Mouse (Mus musculus) embryonic stem cell, embryonic (primary cell): ENCODE data around the gene Hdac7.

Source experiments
- CTCF ChIA-PET, 4 experiments: fragments of 300-600 bp in 2 of 4; fragments of 350-600 bp in 2 of 4; sonication (Branson Sonifier 250); formaldehyde crosslinking; loops; one replicate each; lab custom pipeline; 2022; ENCODE audit warnings: inconsistent platforms in 2 of 4; lab: Charles Lee
- POLR2A ChIA-PET, 4 experiments: fragments of 300-600 bp in 2 of 4; fragments of 350-600 bp in 2 of 4; sonication (Branson Sonifier 250); formaldehyde crosslinking; loops; one replicate each; lab custom pipeline; 2022; ENCODE audit warnings: antibody characterized with exemption in 4 of 4, inconsistent platforms in 1 of 4; lab: Charles Lee

Hdac7 gene

DNA sequence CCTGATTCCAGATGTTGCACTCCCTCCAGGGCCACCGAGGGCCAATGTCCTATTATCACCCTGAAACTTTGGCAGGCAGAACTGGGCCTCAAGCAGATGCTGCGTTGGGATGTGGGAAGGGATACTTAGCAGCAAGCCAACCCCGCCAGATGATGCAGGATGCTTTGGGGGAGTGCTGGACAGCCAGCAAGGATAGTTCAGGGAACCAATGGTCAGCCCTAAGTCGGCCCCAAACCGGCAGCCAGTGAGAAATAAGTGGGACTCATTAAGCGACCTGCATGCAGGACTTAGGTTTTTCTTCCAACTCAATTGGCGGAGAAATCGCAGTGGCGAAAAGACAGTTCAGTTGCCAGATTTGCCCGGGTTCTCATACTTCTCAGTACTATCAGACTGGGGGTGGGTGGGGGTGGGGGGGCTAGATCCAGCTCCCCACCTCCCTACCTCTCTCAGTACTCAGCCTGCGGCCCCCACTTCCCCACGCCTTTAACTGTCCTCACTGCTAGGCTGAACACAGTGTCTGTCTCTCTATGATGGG is 14.0 kb downstream of the Hdac7 start:
- POLR2A ChIA-PET: interaction anchor here in 3 of 4 experiments (0.6 to 1.5 kb wide), 6 partner anchors 14 to 337 kb away, joined by 3 to 5 read pairs (median 3); partner anchors contain the start of gene Ccdc184 (in 1 of the 3)

GRCm38 (mm10) chr15:97829432-97829831 is 14.9 kb downstream of the Hdac7 start:
- CTCF ChIA-PET: interaction anchor here (0.5 to 2.8 kb wide), 22 partner anchors 10 to 285 kb away, joined by 3 to 35 read pairs (median 4); partner anchors contain the start of gene Tmem106c (in 1 of the 4)
- POLR2A ChIA-PET: interaction anchor here (0.6 to 1.7 kb wide), 17 partner anchors 9 to 316 kb away, joined by 3 to 14 read pairs (median 3); no protein-coding TSS in a partner anchor

More for the DNA sequence above, 14.0 kb downstream of the Hdac7 start:
- CTCF ChIA-PET: interaction anchor here in 2 of 4 experiments (0.5 to 2.8 kb wide), 5 partner anchors 12 to 1199 kb away, joined by 3 to 35 read pairs (median 4); no protein-coding TSS in a partner anchor

DNA sequence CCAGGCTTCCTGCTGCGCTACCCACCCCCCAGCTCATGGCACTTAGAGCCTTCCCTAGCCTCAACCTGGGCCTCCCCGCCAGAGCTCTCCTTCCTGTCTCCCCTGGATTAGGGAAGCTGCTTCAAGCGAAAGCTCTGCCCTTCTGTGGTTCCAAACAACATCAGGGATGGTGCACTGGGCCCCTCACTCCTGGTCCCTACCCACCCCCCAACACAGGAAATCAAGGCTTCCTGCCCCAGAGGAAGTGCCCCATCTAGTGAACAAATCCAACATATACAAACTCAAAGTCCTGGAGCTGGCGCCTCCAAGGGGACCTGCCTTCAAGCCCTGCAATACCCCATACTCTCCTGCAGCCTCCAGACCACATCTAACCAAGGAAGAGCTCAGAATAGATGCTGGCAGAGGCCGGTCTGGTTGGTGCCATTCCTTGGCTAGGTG is 15.4 kb downstream of the Hdac7 start:
- CTCF ChIA-PET: interaction anchor here (0.5 to 2.8 kb wide), 24 partner anchors 9 to 284 kb away, joined by 3 to 35 read pairs (median 4); partner anchors contain the start of gene Tmem106c (in 1 of the 4)
- POLR2A ChIA-PET: interaction anchor here (0.7 to 1.7 kb wide), 15 partner anchors 9 to 317 kb away, joined by 3 to 14 read pairs (median 3); no protein-coding TSS in a partner anchor

GRCm38 (mm10) chr15:97828221-97828842 is 16.0 kb downstream of the Hdac7 start:
- ChIA-PET CTCF (interaction anchor here (0.6 to 2.8 kb wide), 13 partner anchors 9 to 159 kb away, joined by 3 to 35 read pairs (median 4); no protein-coding TSS in a partner anchor), POLR2A (interaction anchor here (0.9 to 1.7 kb wide), 8 partner anchors 10 to 317 kb away, joined by 3 to 14 read pairs (median 4); no protein-coding TSS in a partner anchor)

DNA sequence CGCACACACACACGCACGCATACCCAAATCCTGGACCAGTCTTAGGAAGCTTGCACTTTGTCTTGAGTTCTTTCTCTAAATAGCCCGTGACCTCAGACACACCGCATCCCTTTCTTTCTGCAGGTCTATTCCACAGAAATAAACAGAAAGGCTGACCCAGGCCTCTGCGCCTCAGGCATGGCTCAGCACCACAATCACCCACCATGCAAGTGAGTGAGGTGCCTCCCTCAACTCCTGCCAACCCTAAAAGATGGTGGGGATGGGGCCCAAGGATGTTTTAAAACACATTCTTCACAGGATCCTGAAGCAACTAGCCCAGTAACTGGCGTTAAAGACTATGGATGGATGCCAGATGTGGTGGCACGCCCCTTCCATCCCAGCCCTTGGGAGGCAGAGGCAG is 16.9 kb downstream of the Hdac7 start:
- CTCF ChIA-PET: interaction anchor here in 1 of 4 experiments (1.6 kb wide), 1 partner anchor 11 kb away, joined by 7 read pairs; no protein-coding TSS in a partner anchor
- POLR2A ChIA-PET: interaction anchor here in 1 of 4 experiments (0.6 kb wide), 1 partner anchor 480 kb away, joined by 4 read pairs; no protein-coding TSS in a partner anchor

GRCm38 (mm10) chr15:97826588-97827261 is 17.6 kb downstream of the Hdac7 start:
- ChIA-PET POLR2A (interaction anchor here in 3 of 4 experiments (0.6 to 1.6 kb wide), 4 partner anchors 8 to 479 kb away, joined by 3 to 4 read pairs (median 4); partner anchors contain the start of gene Senp1 (in 1 of the 3)), CTCF (interaction anchor here in 2 of 4 experiments (0.7 to 1.6 kb wide), 2 partner anchors 11 to 19 kb away, joined by 3 to 7 read pairs; no protein-coding TSS in a partner anchor)

DNA sequence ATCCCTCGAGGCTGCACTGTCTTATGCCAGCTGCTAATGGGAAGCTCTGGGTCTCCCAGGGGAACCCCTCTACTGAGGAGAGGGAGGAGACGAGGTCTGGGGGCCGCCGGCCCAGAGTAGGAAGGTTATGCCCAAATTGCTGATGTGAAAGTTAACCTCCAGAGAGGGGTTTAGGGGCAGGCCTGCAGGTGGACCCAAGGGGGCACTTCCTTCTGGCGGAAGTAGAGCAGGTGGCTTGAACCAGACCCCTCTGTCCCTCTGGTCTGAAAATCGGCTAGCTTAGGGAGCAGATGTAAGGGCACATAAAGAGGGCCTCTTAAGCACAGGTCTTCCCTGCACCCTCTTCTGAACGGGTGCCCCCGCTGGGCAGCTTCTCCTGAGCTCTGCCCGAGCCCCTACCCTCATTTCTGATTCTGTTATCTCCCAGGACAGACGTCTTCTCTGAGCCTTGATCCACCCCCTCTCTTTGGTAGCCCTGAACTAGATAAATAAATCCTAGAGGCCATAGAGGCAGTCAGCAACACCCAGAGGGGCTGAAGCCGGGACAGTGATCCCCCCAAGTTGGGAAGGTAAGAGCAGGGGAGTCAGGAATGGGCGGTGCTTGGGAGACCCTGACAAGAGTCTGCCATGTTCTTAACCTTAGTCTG is 18.2 kb downstream of the Hdac7 start:
- ChIA-PET POLR2A (interaction anchor here in 2 of 4 experiments (0.8 to 1.6 kb wide), 3 partner anchors 9 to 268 kb away, joined by 3 to 4 read pairs (median 3); partner anchors contain the start of gene Senp1 (in 1 of the 2)), CTCF (interaction anchor here (0.5 to 2.1 kb wide), 12 partner anchors 10 to 281 kb away, joined by 3 to 19 read pairs (median 6); partner anchors contain the start of gene Hdac7 (in 1 of the 4))

DNA sequence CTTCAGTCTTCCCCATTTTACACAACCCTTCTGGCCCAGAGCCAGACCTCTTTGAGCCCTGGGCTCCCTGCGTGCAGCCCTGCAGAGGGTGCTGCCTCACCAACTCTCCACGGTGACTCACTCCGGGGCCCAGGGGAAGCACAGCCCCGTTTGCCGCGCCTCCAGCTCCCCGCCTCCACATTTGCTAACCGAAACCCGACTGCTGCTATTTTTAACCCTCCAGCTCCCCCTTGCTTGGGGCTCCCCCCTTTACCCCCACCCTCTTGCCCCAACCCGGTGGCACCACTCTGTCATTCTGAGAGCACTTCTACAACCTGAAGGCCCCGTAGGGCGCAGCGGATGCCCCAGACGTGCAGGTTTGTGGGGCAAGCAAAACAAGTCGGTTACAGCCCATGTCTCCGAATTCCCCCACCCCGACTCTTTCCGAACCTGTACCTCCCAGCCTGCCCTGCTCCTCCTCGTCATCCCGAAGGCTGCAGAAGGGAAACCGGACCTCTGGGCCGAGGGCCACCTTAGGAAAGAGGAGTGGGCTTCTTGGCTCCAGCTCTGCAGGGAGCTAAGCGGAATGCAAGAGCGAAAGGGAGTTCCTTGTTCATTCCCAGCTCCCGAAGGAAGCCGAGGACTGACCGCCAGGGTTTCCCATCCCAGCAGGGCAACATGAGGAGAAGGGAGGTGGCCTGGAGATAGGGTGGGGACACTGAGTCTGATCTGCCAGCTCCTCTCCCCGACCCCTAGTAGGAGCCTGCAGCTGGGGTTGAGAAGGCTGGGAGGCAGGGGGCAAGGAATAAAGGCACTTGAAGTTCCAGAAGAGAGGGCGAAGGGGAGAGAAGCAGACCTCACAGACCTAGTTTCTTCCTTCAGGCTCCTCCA is 19.0 kb downstream of the Hdac7 start:
- CTCF ChIA-PET: interaction anchor here (0.5 to 2.1 kb wide), 11 partner anchors 9 to 280 kb away, joined by 3 to 19 read pairs (median 5); partner anchors contain the start of gene Hdac7 (in 1 of the 4)
- POLR2A ChIA-PET: interaction anchor here in 2 of 4 experiments (0.9 to 1.6 kb wide), 3 partner anchors 9 to 268 kb away, joined by 3 read pairs; partner anchors contain the start of gene Senp1 (in 1 of the 2)

- POLR2A ChIA-PET: no interaction called here
- CTCF ChIA-PET: interaction anchor here in 3 of 4 experiments (1.2 to 2.1 kb wide), 4 partner anchors 8 to 26 kb away, joined by 4 to 17 read pairs (median 6); no protein-coding TSS in a partner anchor
These were observed 20.3 kb downstream of the Hdac7 start for GRCm38 (mm10) chr15:97824042-97824441.

DNA sequence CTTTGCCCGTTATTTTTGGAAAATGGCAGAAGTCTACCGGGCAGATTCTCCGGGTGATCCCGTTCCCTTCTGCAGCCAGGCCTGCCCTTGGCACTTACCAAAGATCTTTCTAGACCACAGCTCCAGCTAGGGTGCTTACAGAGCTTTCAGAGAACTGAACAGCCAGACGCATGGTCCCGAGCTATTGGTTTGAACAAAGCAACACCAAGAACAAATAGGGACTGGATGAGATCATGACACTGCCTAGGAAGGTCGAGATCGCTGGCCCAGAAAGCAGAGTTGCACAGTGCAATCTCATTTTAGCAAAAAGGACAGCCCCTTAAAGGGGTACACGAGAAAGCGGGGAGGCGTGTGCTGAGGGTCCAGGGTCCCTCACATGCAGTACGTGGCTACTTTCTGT is 20.8 kb downstream of the Hdac7 start:
- CTCF ChIA-PET: interaction anchor here in 1 of 4 experiments (1.2 kb wide), 1 partner anchor 27 kb away, joined by 6 read pairs; no protein-coding TSS in a partner anchor

GRCm38 (mm10) chr15:97822545-97823228 is 21.6 kb downstream of the Hdac7 start:
- POLR2A ChIA-PET: interaction anchor here in 2 of 4 experiments (1.0 to 1.1 kb wide), 2 partner anchors 12 to 18 kb away, joined by 3 read pairs; no protein-coding TSS in a partner anchor
- CTCF ChIA-PET: interaction anchor here in 1 of 4 experiments (1.2 kb wide), 1 partner anchor 28 kb away, joined by 6 read pairs; no protein-coding TSS in a partner anchor

More for the DNA sequence above, 20.8 kb downstream of the Hdac7 start:
- POLR2A ChIA-PET: no interaction called here

DNA sequence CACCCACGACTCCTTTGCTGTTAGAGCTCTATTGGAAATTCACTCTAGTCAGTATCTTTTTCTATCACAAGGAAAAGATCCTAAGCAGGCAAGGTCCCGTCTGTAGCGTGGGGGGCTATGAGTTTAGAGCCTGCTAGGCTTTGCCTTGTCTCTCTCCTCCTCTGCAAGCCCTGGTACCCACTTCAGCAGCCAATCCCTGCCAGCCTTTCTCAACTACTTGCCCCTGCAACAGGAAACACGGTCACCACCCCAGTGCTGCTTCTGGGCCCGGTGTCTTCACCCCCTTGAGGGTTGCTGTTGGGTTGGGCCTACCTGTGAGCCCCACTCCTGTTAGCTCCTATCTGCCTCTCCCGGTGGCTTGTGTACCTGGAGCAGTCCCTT is 22.3 kb downstream of the Hdac7 start:
- ChIA-PET CTCF (interaction anchor here in 2 of 4 experiments (1.0 to 1.4 kb wide), 3 partner anchors 28 kb away, joined by 3 to 5 read pairs (median 4); no protein-coding TSS in a partner anchor), POLR2A (interaction anchor here in 2 of 4 experiments (1.0 to 1.2 kb wide), 3 partner anchors 13 to 27 kb away, joined by 3 to 4 read pairs (median 3); no protein-coding TSS in a partner anchor)

GRCm38 (mm10) chr15:97821321-97821982 is 22.9 kb downstream of the Hdac7 start:
- ChIA-PET CTCF (interaction anchor here in 3 of 4 experiments (0.5 to 1.4 kb wide), 7 partner anchors 14 to 59 kb away, joined by 3 to 5 read pairs (median 4); no protein-coding TSS in a partner anchor), POLR2A (interaction anchor here in 3 of 4 experiments (0.6 to 1.3 kb wide), 7 partner anchors 8 to 26 kb away, joined by 3 to 7 read pairs (median 3); no protein-coding TSS in a partner anchor)

DNA sequence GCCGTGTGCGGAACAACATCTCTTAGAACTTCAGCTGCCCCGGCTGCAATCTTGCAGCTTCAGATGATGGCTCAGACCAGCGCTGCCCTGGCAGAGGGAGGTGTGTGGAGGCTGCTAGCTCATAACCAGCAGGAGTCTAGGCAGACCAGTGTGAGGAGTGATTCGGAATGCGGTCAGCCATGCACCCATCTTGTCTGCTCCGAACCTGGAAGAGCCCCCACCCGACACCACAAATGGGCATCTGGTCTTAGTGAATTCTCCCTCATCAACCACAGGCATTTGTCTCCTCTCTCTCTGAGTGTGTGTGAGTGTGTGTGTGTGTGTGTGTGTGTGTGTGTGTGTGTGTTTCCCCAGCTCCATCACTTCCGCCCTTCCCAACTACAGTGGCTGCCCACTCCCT is 24.4 kb downstream of the Hdac7 start:
- POLR2A ChIA-PET: interaction anchor here in 2 of 4 experiments (0.9 to 1.5 kb wide), 5 partner anchors 9 to 32 kb away, joined by 3 read pairs; no protein-coding TSS in a partner anchor
- CTCF ChIA-PET: interaction anchor here in 3 of 4 experiments (0.6 to 1.0 kb wide), 5 partner anchors 9 to 1596 kb away, joined by 3 to 5 read pairs (median 5); partner anchors contain the start of gene Adcy6 (in 1 of the 3)
